Mouse (Mus musculus): ENCODE measurements around the gene Eif4b. TPM values are rescaled to one million over a fixed set of nuclear protein-coding genes. Genes with fewer than 3 reads are reported as not detected.

The Eif4b gene
- polyA plus RNA-seq (2012; rRNA removed), result 59.7 and 65.8 TPM in 2 replicates

DNA sequence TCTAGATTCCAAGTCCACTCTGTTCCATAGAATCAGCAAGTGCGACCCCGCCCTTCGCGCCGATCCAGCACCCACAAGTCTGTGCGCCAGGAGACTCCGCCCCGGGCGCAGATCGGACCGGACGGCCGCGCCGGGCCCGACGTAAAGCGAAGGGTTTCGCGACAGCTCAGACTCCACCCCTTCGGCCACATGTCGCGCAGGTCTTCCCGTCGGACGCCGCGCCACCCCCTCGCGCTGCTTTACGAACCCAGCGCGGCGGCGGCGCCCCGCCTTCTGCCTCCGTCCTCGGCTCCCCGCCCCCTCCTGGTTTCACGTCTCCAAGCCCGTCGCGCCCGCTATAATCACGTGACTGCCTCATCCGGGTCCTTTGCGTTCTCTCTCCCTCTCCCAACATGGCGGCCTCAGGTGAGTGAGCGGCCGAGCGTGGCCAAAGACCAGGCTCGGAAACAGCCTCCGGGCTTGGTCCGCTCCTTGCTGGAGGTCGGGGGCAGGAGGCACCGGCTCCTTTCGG is at the start of gene Eif4b:
Gene Eif4b (plus strand): TSS at position 215 of the 511 bp plus-strand sequence.
- TF ChIP-seq CTCF (IDR thresholded peaks at IDR 0.05; ENCODE audit: extremely low read depth, insufficient read depth, insufficient read length, insufficient replicate concordance), result no peak
- TF ChIP-seq POLR2A (IDR thresholded peaks at IDR 0.05; ENCODE audit: low read depth, low read length), result peak; percentile 55
- Histone ChIP-seq H3K4me1 (ENCODE audit: control insufficient read depth, insufficient read depth, insufficient read length) (peaks cover 7% of the 10 kb centered on the region; the same call in 1 of the 2 replicates), H3K36me3 (ENCODE audit: control insufficient read depth, insufficient read depth, low read length) (no peaks in the 10 kb centered on the region), H3K27me3 (ENCODE audit: control insufficient read depth, insufficient read depth, low read length) (no peaks in the 10 kb centered on the region), H3K27ac (ENCODE audit: insufficient read depth, low read length) (peak within 1 kb of the TSS; percentile 92), H3K4me3 (ENCODE audit: extremely low read depth, insufficient read depth, insufficient read length) (peak within 1 kb of the TSS; percentile 91)
- WGBS, result under 1% methylated on average over 58 of the region's 58 CpGs
- DNase-seq (ENCODE audit: low read depth in 1 of 2, low spot score in 2 of 2), result peak; percentile 98

- TF ChIP-seq CTCF (IDR thresholded peaks at IDR 0.05; ENCODE audit: extremely low read depth, insufficient read depth, insufficient read length, insufficient replicate concordance) (no peak), POLR2A (IDR thresholded peaks at IDR 0.05; ENCODE audit: low read depth, low read length) (no peak)
- peaks cover 5% of the 10 kb centered on the region for H3K4me1 ChIP-seq (ENCODE audit: control insufficient read depth, insufficient read depth, insufficient read length)
- DNase-seq (ENCODE audit: low read depth in 1 of 2, low spot score in 2 of 2), result no peak
- 80% methylated on average over 8 of the region's 8 CpGs for WGBS
- H3K4me3 ChIP-seq (ENCODE audit: extremely low read depth, insufficient read depth, insufficient read length), result no peak overlapping the region
- no peaks in the 10 kb centered on the region for H3K36me3 ChIP-seq (ENCODE audit: control insufficient read depth, insufficient read depth, low read length)
- H3K27me3 ChIP-seq (ENCODE audit: control insufficient read depth, insufficient read depth, low read length), result peaks cover 11% of the 10 kb centered on the region; the same call in 1 of the 2 replicates
- H3K27ac ChIP-seq (ENCODE audit: insufficient read depth, low read length), result no peak overlapping the region
These were observed 49.7 kb upstream of the Eif4b start for GRCm38 (mm10) chr15:102023888-102024287.

DNA sequence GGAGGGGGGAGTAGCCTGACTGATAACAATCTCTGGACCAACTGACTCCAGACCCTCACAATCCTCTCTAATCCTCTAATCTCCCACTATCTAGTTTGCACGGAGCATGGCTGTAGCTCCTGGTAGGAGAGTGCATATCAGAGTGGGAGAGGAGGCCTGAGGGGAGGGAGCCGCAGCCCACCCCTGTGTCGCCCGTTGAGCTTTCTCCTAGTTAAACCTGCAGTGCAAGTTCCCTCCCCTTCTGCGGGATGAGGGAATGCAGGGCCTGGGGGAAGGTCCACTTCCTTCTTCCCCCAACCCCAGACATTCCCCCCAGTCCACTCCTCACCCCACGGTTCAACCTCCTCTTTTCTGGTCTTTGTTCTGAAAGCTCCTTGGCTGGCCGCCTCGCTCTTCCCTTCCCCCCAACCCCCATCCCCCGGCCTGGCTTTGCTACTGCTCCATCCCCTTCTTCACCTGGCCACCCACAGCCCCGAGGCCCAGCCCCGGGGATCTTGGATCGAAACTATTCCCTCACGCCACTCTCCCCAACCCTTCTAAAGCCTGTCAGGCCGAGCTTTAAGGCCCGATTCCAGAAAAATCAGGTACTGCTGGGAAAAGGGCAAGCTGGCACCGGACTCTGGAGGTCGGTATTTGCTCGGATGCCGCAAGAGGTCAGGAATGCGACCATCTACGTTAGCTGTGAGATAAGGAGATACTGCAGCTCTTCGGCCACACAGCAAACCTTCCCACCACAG is 48.3 kb upstream of the Eif4b start:
- WGBS, result 33% methylated on average over 22 of the region's 22 CpGs

GRCm38 (mm10) chr15:102026430-102026829 is 47.1 kb upstream of the Eif4b start:
- no peak for DNase-seq (ENCODE audit: low read depth in 1 of 2, low spot score in 2 of 2)
- Histone ChIP-seq H3K4me3 (ENCODE audit: extremely low read depth, insufficient read depth, insufficient read length) (no peak overlapping the region), H3K4me1 (ENCODE audit: control insufficient read depth, insufficient read depth, insufficient read length) (peaks cover 5% of the 10 kb centered on the region), H3K27me3 (ENCODE audit: control insufficient read depth, insufficient read depth, low read length) (peaks cover 11% of the 10 kb centered on the region; the same call in 1 of the 2 replicates), H3K27ac (ENCODE audit: insufficient read depth, low read length) (no peak overlapping the region), H3K36me3 (ENCODE audit: control insufficient read depth, insufficient read depth, low read length) (no peaks in the 10 kb centered on the region)
- no peak for TF ChIP-seq CTCF (IDR thresholded peaks at IDR 0.05; ENCODE audit: extremely low read depth, insufficient read depth, insufficient read length, insufficient replicate concordance)
- TF ChIP-seq POLR2A (IDR thresholded peaks at IDR 0.05; ENCODE audit: low read depth, low read length), result no peak
- 44% methylated on average over 12 of the region's 12 CpGs for WGBS

More for the DNA sequence above, 48.3 kb upstream of the Eif4b start:
- no peak overlapping the region for H3K27ac ChIP-seq (ENCODE audit: insufficient read depth, low read length)
- H3K4me3 ChIP-seq (ENCODE audit: extremely low read depth, insufficient read depth, insufficient read length), result peak overlapping the region; percentile 16; the same call in 1 of the 2 replicates
- TF ChIP-seq POLR2A (IDR thresholded peaks at IDR 0.05; ENCODE audit: low read depth, low read length) (no peak), CTCF (IDR thresholded peaks at IDR 0.05; ENCODE audit: extremely low read depth, insufficient read depth, insufficient read length, insufficient replicate concordance) (no peak)
- peaks cover 11% of the 10 kb centered on the region; the same call in 1 of the 2 replicates for H3K27me3 ChIP-seq (ENCODE audit: control insufficient read depth, insufficient read depth, low read length)
- H3K36me3 ChIP-seq (ENCODE audit: control insufficient read depth, insufficient read depth, low read length), result no peaks in the 10 kb centered on the region
- peaks cover 5% of the 10 kb centered on the region for H3K4me1 ChIP-seq (ENCODE audit: control insufficient read depth, insufficient read depth, insufficient read length)
- no peak for DNase-seq (ENCODE audit: low read depth in 1 of 2, low spot score in 2 of 2)

DNA sequence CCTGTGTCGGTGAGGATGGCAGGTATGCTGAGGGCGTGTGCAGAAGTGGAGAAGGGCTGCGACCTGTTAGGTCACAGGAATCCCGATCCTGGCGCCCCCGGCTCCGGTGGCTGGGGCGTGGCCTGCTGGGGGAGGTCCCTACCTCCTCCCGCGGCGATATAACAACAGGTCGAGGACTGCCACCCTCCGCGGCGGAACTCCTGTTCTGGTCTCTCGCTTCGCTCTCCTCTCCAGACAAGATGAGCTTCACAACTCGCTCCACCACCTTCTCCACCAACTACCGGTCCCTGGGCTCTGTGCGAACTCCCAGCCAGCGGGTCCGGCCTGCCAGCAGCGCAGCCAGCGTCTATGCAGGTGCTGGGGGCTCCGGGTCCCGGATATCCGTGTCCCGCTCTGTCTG is 45.5 kb upstream of the Eif4b start, which contains the start of gene Krt18:
Gene Krt18 (plus strand): TSS at position 141 of the 400 bp plus-strand sequence.
- no peaks in the 10 kb centered on the region for H3K36me3 ChIP-seq (ENCODE audit: control insufficient read depth, insufficient read depth, low read length)
- DNase-seq (ENCODE audit: low read depth in 1 of 2, low spot score in 2 of 2), result no peak
- peaks cover 5% of the 10 kb centered on the region for H3K4me1 ChIP-seq (ENCODE audit: control insufficient read depth, insufficient read depth, insufficient read length)
- WGBS, result 2% methylated on average over 28 of the region's 28 CpGs
- no peak within 1 kb of the TSS for H3K27ac ChIP-seq (ENCODE audit: insufficient read depth, low read length)
- TF ChIP-seq POLR2A (IDR thresholded peaks at IDR 0.05; ENCODE audit: low read depth, low read length) (no peak), CTCF (IDR thresholded peaks at IDR 0.05; ENCODE audit: extremely low read depth, insufficient read depth, insufficient read length, insufficient replicate concordance) (no peak)
- H3K4me3 ChIP-seq (ENCODE audit: extremely low read depth, insufficient read depth, insufficient read length), result peak within 1 kb of the TSS; percentile 22; the same call in 1 of the 2 replicates
- peaks cover 11% of the 10 kb centered on the region; the same call in 1 of the 2 replicates for H3K27me3 ChIP-seq (ENCODE audit: control insufficient read depth, insufficient read depth, low read length)

DNA sequence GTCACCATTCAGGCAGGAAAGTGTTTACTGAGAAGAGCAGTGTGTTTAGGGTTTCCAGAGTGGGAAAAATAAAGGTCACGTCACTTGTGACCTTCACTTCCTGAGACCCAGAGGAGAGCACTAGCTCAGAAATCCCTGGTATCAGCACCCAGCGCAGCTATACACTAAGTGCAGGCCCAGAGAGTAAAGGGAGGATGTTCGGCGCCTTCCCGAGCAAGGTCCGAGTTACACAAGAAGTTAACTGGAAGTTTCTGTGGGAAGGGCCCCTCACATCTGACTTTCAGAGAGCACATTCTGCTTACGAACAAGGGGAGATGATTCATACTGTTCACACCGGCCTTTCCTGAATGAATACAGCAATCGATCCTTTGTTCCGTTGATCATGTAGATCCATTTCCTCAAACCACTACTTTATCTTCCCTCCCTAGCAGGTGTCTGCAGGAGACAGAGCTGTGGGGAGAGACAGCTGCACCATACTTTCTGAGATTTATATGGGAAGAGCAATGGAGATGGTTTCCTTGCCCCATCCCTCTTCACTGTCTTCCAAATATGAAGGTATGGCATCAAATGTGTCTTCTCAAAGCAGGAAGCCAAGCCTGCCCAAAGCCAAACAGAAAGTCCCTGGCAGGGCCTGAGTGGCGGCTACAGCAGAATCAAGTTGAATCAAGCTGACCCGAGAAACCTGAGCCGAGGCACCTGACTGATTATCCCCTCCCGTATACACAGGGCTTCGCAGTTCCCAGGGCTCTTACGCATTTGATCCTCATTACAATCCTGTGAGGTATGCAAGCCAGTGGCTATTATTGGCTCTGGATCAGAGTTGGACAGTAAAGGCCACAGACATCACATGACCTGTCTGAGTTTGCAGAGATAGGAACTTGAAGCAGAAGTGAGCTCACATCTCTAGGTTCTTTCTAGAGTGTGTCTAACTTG is 39.2 kb upstream of the Eif4b start:
- no peaks in the 10 kb centered on the region for H3K27me3 ChIP-seq (ENCODE audit: control insufficient read depth, insufficient read depth, low read length)
- no peaks in the 10 kb centered on the region for H3K36me3 ChIP-seq (ENCODE audit: control insufficient read depth, insufficient read depth, low read length)
- TF ChIP-seq POLR2A (IDR thresholded peaks at IDR 0.05; ENCODE audit: low read depth, low read length) (no peak), CTCF (IDR thresholded peaks at IDR 0.05; ENCODE audit: extremely low read depth, insufficient read depth, insufficient read length, insufficient replicate concordance) (no peak)
- DNase-seq (ENCODE audit: low read depth in 1 of 2, low spot score in 2 of 2), result no peak
- no peaks in the 10 kb centered on the region for H3K4me1 ChIP-seq (ENCODE audit: control insufficient read depth, insufficient read depth, insufficient read length)
- 83% methylated on average over 16 of the region's 16 CpGs for WGBS
- H3K4me3 ChIP-seq (ENCODE audit: extremely low read depth, insufficient read depth, insufficient read length), result no peak overlapping the region
- H3K27ac ChIP-seq (ENCODE audit: insufficient read depth, low read length), result no peak overlapping the region

All from spleen, adult 2 months (tissue).